Mouse (Mus musculus): ENCODE measurements around the gene Kcnd2.

Gene Kcnd2

GRCm38 (mm10) chr6:21774213-21774916 lies 559.1 kb downstream of the Kcnd2 start:
- in situ Hi-C loops (cut with MboI; ENCODE audit: low pct_unique_long_range_greater_than_20kb in 1 of 2, low sequenced_read_pairs in 2 of 2, unreplicated experiment in 1 of 2) = no loop called here
